Mouse (Mus musculus): ENCODE results near the gene L2hgdh. TPM values are rescaled to one million over a fixed set of nuclear protein-coding genes. Genes with fewer than 3 reads are reported as not detected.

Gene L2hgdh
- polyA plus RNA-seq, 1 experiment: not detected

DNA sequence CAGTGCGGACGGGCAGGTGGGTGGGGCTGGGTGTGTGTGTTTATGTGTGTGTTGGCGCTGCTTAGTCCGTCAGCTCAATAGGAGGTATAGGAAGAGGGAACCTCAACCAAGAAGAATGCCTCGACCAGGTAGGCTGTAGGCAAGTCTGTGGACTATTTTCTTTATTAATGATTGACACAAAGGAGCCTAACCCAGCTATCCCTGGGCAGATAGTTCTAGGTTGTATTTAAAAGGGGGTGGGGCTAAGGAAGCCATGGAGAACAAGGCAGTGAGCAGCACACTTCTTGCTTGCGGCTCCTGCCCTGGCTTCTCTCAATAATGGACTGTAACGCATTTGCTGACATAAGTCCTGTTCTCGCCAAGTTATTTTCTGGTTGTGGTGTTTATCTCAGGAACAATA is 75.2 kb downstream of the L2hgdh start:
- no peak overlapping the region for H3K27ac ChIP-seq (ENCODE audit: insufficient read depth, low read depth, low read length)
- no peak overlapping the region for H3K4me3 ChIP-seq (ENCODE audit: insufficient read depth, low read depth, low read length)
- peaks cover 2% of the 10 kb centered on the region; the same call in 1 of the 2 replicates for H3K4me1 ChIP-seq (ENCODE audit: control insufficient read depth, insufficient read depth, low read length)
- no peak for TF ChIP-seq POLR2A (IDR thresholded peaks at IDR 0.05; ENCODE audit: insufficient read depth, low read depth, low read length)
- no peak for TF ChIP-seq CTCF (IDR thresholded peaks at IDR 0.05; ENCODE audit: insufficient read depth, low read depth, low read length)
- WGBS: 85% methylated on average over 8 of the region's 8 CpGs

DNA sequence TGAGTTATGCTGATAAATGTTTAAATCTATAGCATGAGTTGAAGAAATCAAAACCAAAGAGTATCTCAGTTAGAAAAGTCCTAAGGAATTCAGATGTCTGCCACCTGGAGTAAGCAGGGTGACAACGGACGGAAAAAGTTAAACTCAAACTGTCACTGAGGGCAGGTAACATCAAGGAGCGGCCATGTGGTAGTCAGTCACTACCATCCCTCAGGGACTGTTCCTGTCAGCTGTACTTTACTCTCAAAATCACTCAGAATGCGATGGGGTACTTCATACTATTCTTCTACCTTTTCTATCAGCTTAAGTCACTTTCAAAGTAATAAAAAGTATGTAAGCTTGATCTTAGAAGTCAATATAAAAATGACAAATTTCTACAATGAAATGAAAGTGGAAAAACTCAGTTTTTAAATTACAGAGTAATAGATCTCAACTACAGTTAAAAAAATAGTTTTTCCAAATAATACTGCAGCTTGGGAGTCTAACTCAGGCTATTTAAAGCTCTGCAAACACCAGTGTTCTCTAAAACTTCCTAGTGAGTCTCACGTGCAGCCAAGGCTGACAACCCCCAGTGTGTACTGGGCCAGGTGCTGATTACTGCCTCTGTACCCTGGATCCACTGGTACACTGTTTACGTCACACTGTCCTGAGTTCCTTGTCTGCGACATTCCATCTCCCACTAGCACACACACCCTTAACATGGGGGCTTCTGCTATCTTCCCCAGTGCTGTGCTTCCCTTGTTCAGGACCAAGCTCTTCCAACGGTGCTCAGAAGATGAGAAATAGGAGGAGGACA is 78.7 kb downstream of the L2hgdh start:
- H3K4me1 ChIP-seq (ENCODE audit: control insufficient read depth, insufficient read depth, low read length): peaks cover 2% of the 10 kb centered on the region; the same call in 1 of the 2 replicates
- 64% methylated on average over 8 of the region's 8 CpGs for WGBS
- H3K4me3 ChIP-seq (ENCODE audit: insufficient read depth, low read depth, low read length): no peak overlapping the region
- H3K27ac ChIP-seq (ENCODE audit: insufficient read depth, low read depth, low read length): peak overlapping the region; percentile 24; the same call in 1 of the 2 replicates
- TF ChIP-seq CTCF (IDR thresholded peaks at IDR 0.05; ENCODE audit: insufficient read depth, low read depth, low read length) (no peak), POLR2A (IDR thresholded peaks at IDR 0.05; ENCODE audit: insufficient read depth, low read depth, low read length) (no peak)

DNA sequence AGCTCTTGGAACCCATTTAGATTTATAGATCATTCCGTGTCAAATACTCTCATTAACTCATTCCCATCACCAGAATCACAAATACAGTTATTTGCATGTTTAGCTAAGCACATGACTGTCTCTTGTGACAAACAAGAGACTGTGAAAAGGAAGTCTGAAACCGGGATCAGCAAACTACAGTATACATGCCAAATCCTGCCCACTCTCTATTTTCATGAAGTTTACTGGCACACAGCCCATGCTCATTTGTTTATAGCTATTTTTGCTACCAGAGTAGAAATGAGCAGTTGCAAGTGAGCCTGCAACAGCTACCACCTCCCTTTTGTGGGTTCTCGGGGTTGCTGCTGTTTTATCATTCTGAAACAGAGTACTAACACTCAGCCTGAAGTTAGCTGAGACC is 79.8 kb downstream of the L2hgdh start:
- 10% methylated on average over 3 of the region's 3 CpGs for WGBS
- Histone ChIP-seq H3K27ac (ENCODE audit: insufficient read depth, low read depth, low read length) (no peak overlapping the region), H3K4me3 (ENCODE audit: insufficient read depth, low read depth, low read length) (no peak overlapping the region), H3K4me1 (ENCODE audit: control insufficient read depth, insufficient read depth, low read length) (peaks cover 2% of the 10 kb centered on the region; the same call in 1 of the 2 replicates)
- TF ChIP-seq CTCF (IDR thresholded peaks at IDR 0.05; ENCODE audit: insufficient read depth, low read depth, low read length) (no peak), POLR2A (IDR thresholded peaks at IDR 0.05; ENCODE audit: insufficient read depth, low read depth, low read length) (no peak)

DNA sequence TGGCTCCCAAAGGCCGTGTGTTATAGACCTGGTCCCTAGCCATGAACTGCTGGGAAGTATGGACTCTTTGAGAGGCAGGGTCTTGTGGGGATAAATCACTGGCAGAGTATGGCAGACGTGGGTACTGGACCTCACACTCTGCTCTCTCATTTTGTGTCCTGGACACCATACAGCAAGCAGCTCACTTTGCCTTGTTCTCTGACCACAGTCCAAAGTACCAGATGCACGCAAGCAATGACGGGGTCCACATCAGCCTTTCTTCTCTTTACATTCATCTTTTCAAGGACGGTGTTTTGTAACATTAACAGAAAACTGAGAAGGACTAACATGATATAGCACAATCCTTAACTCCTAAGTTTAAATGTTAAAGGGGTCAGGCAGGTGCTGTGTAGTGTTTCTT is 81.8 kb downstream of the L2hgdh start:
- no peak overlapping the region for H3K27ac ChIP-seq (ENCODE audit: insufficient read depth, low read depth, low read length)
- TF ChIP-seq POLR2A (IDR thresholded peaks at IDR 0.05; ENCODE audit: insufficient read depth, low read depth, low read length) (no peak), CTCF (IDR thresholded peaks at IDR 0.05; ENCODE audit: insufficient read depth, low read depth, low read length) (no peak)
- WGBS: 92% methylated on average over 5 of the region's 5 CpGs
- H3K4me3 ChIP-seq (ENCODE audit: insufficient read depth, low read depth, low read length): no peak overlapping the region
- peaks cover 2% of the 10 kb centered on the region; the same call in 1 of the 2 replicates for H3K4me1 ChIP-seq (ENCODE audit: control insufficient read depth, insufficient read depth, low read length)

Other genes with a start within 250 kb of the L2hgdh start
- gene Vcpkmt, start 141.8 kb downstream of the L2hgdh start, polyA plus RNA-seq (2012; ENCODE audit: insufficient read depth, insufficient read length, low replicate concordance, missing spikeins): not detected in 2 replicates
- gene Sos2, start 43.0 kb downstream of the L2hgdh start, polyA plus RNA-seq (2012; ENCODE audit: insufficient read depth, insufficient read length, low replicate concordance, missing spikeins): not detected in 2 replicates
- not detected in 2 replicates for gene Atp5s, start 77 bp upstream of the L2hgdh start, polyA plus RNA-seq (2012; ENCODE audit: insufficient read depth, insufficient read length, low replicate concordance, missing spikeins)
- gene Cdkl1, start 66.4 kb upstream of the L2hgdh start, polyA plus RNA-seq (2012; ENCODE audit: insufficient read depth, insufficient read length, low replicate concordance, missing spikeins): not detected in 2 replicates
- gene Atl1, start 167.7 kb upstream of the L2hgdh start, polyA plus RNA-seq (2012; ENCODE audit: insufficient read depth, insufficient read length, low replicate concordance, missing spikeins): not detected in 2 replicates
- gene Map4k5, start 168.3 kb upstream of the L2hgdh start, polyA plus RNA-seq (2012; ENCODE audit: insufficient read depth, insufficient read length, low replicate concordance, missing spikeins): not detected in 2 replicates